Mouse (Mus musculus) intestine, embryonic 15.5 days (tissue): ENCODE measurements around the gene Tbck. TPM values are rescaled to one million over a fixed set of nuclear protein-coding genes. Genes with fewer than 3 reads are reported as not detected.

Experiments used
- ATAC-seq: fragments of 200-750 bp; cut with Nextera tagmentation; 2 replicates; pipeline ENCODE4 v1.8.0; 2017; ENCODE audit warnings: moderate TSS enrichment, moderate library complexity
- H3K27ac ChIP-seq: fragments of 300-500 bp; sonication (generic); 2 replicates; pipeline ENCODE4 v1.5.1; 2015; ENCODE audit warnings: mild to moderate bottlenecking, inconsistent platforms
- H3K27me3 ChIP-seq: fragments of 300-500 bp; sonication (generic); replicated peaks from 2 replicates; pipeline ENCODE4 v1.6.1; 2015; ENCODE audit warnings: inconsistent platforms
- H3K36me3 ChIP-seq: fragments of 300-500 bp; sonication (generic); 2 replicates; pipeline ENCODE4 v1.6.1; 2015; ENCODE audit warnings: inconsistent platforms
- H3K4me1 ChIP-seq: fragments of 300-500 bp; sonication (generic); replicated peaks from 2 replicates; pipeline ENCODE4 v1.6.1; 2015; ENCODE audit warnings: inconsistent platforms
- H3K4me2 ChIP-seq: fragments of 300-500 bp; sonication (generic); replicated peaks from 2 replicates; pipeline ENCODE4 v1.6.1; 2015; ENCODE audit warnings: mild to moderate bottlenecking, inconsistent platforms
- H3K4me3 ChIP-seq: fragments of 300-500 bp; sonication (generic); replicated peaks from 2 replicates; pipeline ENCODE4 v1.5.1; 2015; ENCODE audit warnings: inconsistent platforms
- H3K9ac ChIP-seq: fragments of 300-500 bp; sonication (generic); 2 replicates; pipeline ENCODE4 v1.6.1; 2015; ENCODE audit warnings: inconsistent platforms
- H3K9me3 ChIP-seq: fragments of 300-500 bp; sonication (generic); 2 replicates; pipeline ENCODE4 v1.6.1; 2016; ENCODE audit warnings: inconsistent platforms
- WGBS: fragments of 180-500 bp; shearing (Covaris S2); methylation state at CpG from one replicate; pipeline ENCODE4 v1.1.7; 2015; 5-methylcytosine and 5-hydroxymethylcytosine counted together
- polyA plus RNA-seq: library from polyadenylated mRNA; unstranded; fragments of >200 nt; fragmentation: Nextera tagmentation; extraction: Ambion mirVana; gene quantifications from 2 replicates; pipeline ENCODE4 v1.2.1, GENCODE M21; 2015

Tbck gene
- polyA plus RNA-seq, 1 experiment from 2014 or later: 16.0 TPM

DNA sequence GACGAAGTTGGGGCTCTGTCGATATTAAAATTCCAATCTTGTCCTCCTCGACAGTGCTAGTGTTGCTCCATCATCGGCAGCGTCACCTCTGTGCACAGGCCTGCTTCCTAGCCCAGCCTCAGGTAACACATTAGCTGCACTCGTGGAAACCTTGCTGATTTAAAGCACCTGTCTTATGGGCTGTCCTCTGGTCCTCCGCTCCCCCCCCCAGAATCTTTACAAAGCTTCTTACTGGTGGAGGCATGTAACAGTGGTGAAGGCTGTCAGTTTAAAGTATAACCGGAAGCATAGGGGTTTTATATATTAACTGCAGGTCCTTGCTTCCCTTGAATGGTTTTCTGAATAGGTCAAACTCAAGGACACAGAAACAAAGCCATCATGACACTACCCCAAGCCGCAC lies 199.3 kb downstream of the Tbck start:
- Histone ChIP-seq H3K4me3 (no peak overlapping the region), H3K36me3 (no peaks in the 10 kb centered on the region), H3K27me3 (no peaks in the 10 kb centered on the region), H3K9me3 (no peaks in the 10 kb centered on the region), H3K4me2 (no peak overlapping the region), H3K4me1 (no peaks in the 10 kb centered on the region), H3K27ac (no peak overlapping the region), H3K9ac (no peak overlapping the region)
- ATAC-seq: no peak
- 71% methylated on average over 9 of the region's 9 CpGs for WGBS

DNA sequence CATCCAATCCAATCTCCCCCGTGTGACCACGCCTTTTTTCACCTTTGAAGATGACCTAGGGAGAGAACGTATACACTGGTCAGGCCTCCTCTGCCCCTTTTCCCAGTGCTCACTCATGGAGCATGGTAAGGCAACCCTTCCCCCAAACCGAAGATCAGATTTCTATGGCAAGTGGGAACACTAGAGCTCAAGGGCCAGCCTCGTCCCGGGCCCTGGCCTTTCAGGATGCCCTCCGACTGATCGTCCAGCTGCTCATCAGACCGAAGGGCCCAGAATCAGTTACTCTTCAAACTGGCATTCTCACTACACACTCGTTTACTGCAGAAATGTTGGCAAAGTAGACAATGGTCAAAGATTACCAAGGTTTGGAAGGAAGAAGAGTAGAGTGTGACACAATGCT lies 200.5 kb downstream of the Tbck start:
- no peaks in the 10 kb centered on the region for H3K4me1 ChIP-seq
- H3K4me3 ChIP-seq: no peak overlapping the region
- no peak overlapping the region for H3K4me2 ChIP-seq
- H3K9me3 ChIP-seq: no peaks in the 10 kb centered on the region
- no peak overlapping the region for H3K9ac ChIP-seq
- no peaks in the 10 kb centered on the region for H3K27me3 ChIP-seq
- H3K36me3 ChIP-seq: no peaks in the 10 kb centered on the region
- ATAC-seq: 0 out of 2 replicates have a peak, but pooled peaks have one; percentile 43
- 85% methylated on average over 10 of the region's 10 CpGs for WGBS
- H3K27ac ChIP-seq: no peak overlapping the region

DNA sequence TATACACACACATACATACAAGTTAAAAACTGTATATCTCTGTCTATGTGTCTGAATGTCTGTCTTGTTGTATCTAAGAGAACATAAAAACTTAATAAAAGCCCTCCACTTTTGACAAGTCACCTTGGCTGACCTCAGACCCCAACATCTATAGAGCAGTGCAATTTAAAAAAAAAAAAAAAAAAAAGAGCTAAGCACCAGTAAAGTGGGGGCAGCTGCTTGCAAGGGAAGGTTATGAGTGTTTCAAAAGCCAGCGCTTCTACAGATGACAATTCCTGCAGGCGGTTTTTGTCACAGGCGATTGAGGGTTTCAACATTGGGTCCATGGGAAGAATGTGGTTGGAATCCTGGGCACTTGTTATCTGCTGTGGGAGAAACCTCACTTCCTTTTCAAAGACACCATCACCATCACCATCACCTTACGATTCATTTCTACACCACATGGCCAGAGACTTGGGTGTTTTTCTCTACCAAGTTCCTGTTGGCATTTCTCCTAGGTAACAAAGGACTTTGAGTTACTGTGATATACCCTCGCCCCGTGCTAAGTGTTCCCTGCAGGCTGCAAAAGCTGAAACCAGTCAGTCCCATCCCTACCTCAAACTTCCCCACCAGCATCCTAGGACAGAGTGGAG lies 202.6 kb downstream of the Tbck start:
- Histone ChIP-seq H3K4me2 (no peak overlapping the region), H3K36me3 (no peaks in the 10 kb centered on the region), H3K27ac (no peak overlapping the region), H3K4me1 (no peaks in the 10 kb centered on the region), H3K4me3 (no peak overlapping the region), H3K9ac (no peak overlapping the region), H3K9me3 (no peaks in the 10 kb centered on the region), H3K27me3 (no peaks in the 10 kb centered on the region)
- WGBS: 88% methylated on average over 6 of the region's 6 CpGs
- ATAC-seq: no peak

DNA sequence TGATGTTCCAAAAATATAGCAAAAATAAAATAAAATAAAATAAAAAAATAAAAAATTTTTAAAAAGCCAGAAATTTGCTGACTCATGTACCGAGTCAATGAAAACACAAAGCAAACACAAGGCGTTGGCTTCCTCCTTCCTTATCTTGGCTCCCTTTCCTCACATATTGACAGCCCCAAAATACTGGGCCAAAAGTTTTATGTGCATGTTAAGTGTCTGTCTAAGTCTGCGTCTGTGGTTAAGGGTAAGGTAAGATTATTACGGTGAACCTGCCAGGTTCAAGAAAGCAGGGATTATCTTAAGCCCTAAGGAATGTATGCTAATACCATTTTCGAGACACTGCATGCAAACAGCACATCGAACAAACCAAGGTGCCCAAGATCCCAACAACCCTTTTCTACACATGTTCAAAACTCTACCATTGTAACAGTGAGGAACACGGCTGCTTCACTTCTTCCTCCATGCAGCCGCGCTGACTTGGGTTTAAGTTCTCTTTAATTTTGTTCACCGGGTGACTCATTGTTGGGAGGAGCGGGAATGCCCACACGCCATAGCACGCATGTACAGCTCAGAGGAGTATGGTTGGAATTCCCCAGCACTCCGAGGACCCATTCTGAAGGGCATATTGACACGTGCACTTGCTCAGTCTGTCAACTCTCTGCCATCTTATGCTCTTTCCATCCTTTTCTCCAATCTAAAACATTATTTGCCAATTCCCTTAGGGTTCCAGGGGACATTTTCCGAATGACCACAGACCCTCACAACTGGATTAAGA lies 203.3 kb downstream of the Tbck start:
- Histone ChIP-seq H3K9me3 (no peaks in the 10 kb centered on the region), H3K27me3 (no peaks in the 10 kb centered on the region), H3K27ac (no peak overlapping the region), H3K4me2 (no peak overlapping the region), H3K36me3 (no peaks in the 10 kb centered on the region), H3K9ac (no peak overlapping the region), H3K4me1 (no peaks in the 10 kb centered on the region), H3K4me3 (no peak overlapping the region)
- no peak for ATAC-seq
- WGBS: 83% methylated on average over 16 of the region's 16 CpGs

Other genes with a start within 250 kb of the Tbck start
- gene Gimd1, start 54.3 kb upstream of the Tbck start, polyA plus RNA-seq: 11.2 and 12.1 TPM in 2 replicates
- 70.4 and 72.4 TPM in 2 replicates for gene Aimp1, start 226 bp downstream of the Tbck start, polyA plus RNA-seq